Mouse (Mus musculus) bone marrow macrophage, adult 2 months (primary cell): ENCODE results near the gene Asphd1.

Experiments
- CTCF ChIP-seq: IDR thresholded peaks from 2 replicates; pipeline ENCODE4 v1.5.1; 2012; ENCODE audit warnings: low read depth, mild to moderate bottlenecking, low read length, moderate library complexity
- POLR2A ChIP-seq: IDR thresholded peaks from 2 replicates; pipeline ENCODE4 v1.6.1; 2012; ENCODE audit warnings: mild to moderate bottlenecking, low read depth, low read length, borderline replicate concordance

DNA sequence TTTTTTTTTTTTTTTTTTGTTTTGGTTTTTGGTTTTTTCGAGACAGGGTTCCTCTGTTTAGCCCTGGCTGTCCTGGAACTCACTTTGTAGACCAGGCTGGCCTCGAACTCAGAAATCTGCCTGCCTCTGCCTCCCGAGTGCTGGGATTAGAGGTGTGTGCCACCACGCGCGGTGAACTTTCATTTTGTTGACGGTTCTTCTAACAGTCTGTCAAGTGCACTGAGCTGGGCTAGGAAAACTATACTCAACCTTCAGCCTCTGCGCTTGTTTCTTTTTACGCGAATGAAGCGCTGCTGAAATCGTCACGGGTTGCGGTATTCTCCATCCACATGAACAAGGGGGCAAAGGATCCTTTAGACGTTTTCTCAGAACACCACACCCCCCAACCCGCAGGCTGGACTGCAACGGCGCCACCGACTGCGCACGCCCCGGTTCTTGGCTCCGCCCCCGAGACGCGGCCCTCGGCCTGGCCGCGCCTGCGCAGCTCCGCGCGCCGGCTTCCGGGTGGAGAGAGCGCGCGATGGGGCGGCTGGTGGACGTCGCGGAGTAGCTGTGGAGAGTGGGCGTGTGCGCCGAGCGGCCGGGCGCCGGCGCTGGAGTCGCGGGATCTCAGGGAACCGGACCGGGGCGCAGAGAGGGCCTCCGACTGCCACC, 20.9 kb downstream of the Asphd1 start, which contains the start of gene Kctd13:
- TF ChIP-seq CTCF (no peak), POLR2A (no peak)
